Mouse (Mus musculus): Measurements from ENCODE around the gene Mttp.

Mttp gene

GRCm38 (mm10) chr3:138134528-138134927 is 10.2 kb downstream of the Mttp start:
- DNase-seq (ENCODE audit: low spot score in 2 of 2): no peak

GRCm38 (mm10) chr3:138133916-138134315 is 10.9 kb downstream of the Mttp start:
- DNase-seq (ENCODE audit: low spot score in 2 of 2): no peak

- no peak for DNase-seq (ENCODE audit: low spot score in 2 of 2)
These were observed 11.3 kb downstream of the Mttp start for GRCm38 (mm10) chr3:138133463-138133862.

GRCm38 (mm10) chr3:138131168-138131567 is 13.6 kb downstream of the Mttp start:
- no peak for DNase-seq (ENCODE audit: low spot score in 2 of 2)

- no peak for DNase-seq (ENCODE audit: low spot score in 2 of 2)
These were observed 14.1 kb downstream of the Mttp start for GRCm38 (mm10) chr3:138130692-138131091.

GRCm38 (mm10) chr3:138129110-138129509 is 15.7 kb downstream of the Mttp start:
- no peak for DNase-seq (ENCODE audit: low spot score in 2 of 2)

- DNase-seq (ENCODE audit: low spot score in 2 of 2): no peak
These were observed 20.9 kb downstream of the Mttp start for GRCm38 (mm10) chr3:138123842-138124241.

GRCm38 (mm10) chr3:138121461-138121860 is 23.3 kb downstream of the Mttp start:
- DNase-seq (ENCODE audit: low spot score in 2 of 2): no peak

- no peak for DNase-seq (ENCODE audit: low spot score in 2 of 2)
These were observed 25.2 kb downstream of the Mttp start for GRCm38 (mm10) chr3:138119444-138120105.

- DNase-seq (ENCODE audit: low spot score in 2 of 2): no peak
These were observed 25.9 kb downstream of the Mttp start for GRCm38 (mm10) chr3:138118831-138119230.

- no peak for DNase-seq (ENCODE audit: low spot score in 2 of 2)
These were observed 26.4 kb downstream of the Mttp start for GRCm38 (mm10) chr3:138118392-138118791.

- DNase-seq (ENCODE audit: low spot score in 2 of 2): no peak
These were observed 27.9 kb downstream of the Mttp start for GRCm38 (mm10) chr3:138116871-138117270.

- DNase-seq (ENCODE audit: low spot score in 2 of 2): no peak
These were observed 30.7 kb downstream of the Mttp start for GRCm38 (mm10) chr3:138114106-138114505.

- no peak for DNase-seq (ENCODE audit: low spot score in 2 of 2)
These were observed 33.6 kb downstream of the Mttp start for GRCm38 (mm10) chr3:138110910-138111782.

GRCm38 (mm10) chr3:138106887-138107286 is 37.9 kb downstream of the Mttp start:
- DNase-seq (ENCODE audit: low spot score in 2 of 2): no peak

GRCm38 (mm10) chr3:138105056-138105455 is 39.7 kb downstream of the Mttp start:
- DNase-seq (ENCODE audit: low spot score in 2 of 2): no peak

- no peak for DNase-seq (ENCODE audit: low spot score in 2 of 2)
These were observed 41.1 kb downstream of the Mttp start for GRCm38 (mm10) chr3:138103690-138104089.

- DNase-seq (ENCODE audit: low spot score in 2 of 2): no peak
These were observed 42.8 kb downstream of the Mttp start for GRCm38 (mm10) chr3:138101936-138102335.

GRCm38 (mm10) chr3:138097718-138098117 is 47.0 kb downstream of the Mttp start:
- DNase-seq (ENCODE audit: low spot score in 2 of 2): no peak

- no peak for DNase-seq (ENCODE audit: low spot score in 2 of 2)
These were observed 48.3 kb downstream of the Mttp start for GRCm38 (mm10) chr3:138096263-138097028.

GRCm38 (mm10) chr3:138095718-138096117 is 49.0 kb downstream of the Mttp start:
- DNase-seq (ENCODE audit: low spot score in 2 of 2): no peak

- DNase-seq (ENCODE audit: low spot score in 2 of 2): peak; percentile 46 to 78
These were observed 49.5 kb downstream of the Mttp start for GRCm38 (mm10) chr3:138095301-138095700.

Measured in frontal cortex, postnatal 36 days (tissue).